In genomic region chr3:120843623-120844022, GRCm38 (mm10) we compare ENCODE assay signal across 15 mouse cellular contexts.
"Had no signal": no experiment of that assay in that cellular context is flagged by ENCODE, and none has a peak within 500 bp of the region (broad histone marks: within the 10 kb centered on the region; RNA-seq: fewer than 3 reads in every experiment).

No protein-coding gene starts in this region.

- H3K9me3 ChIP-seq: neural tube, embryonic 13.5 days; stomach, embryonic 15.5 days had no signal

- DNase-seq: retina, postnatal 1 day; right cerebral cortex, adult 18-20 months; right cerebral cortex, postnatal 14 days; right cerebral cortex, postnatal 25 days; right cerebral cortex, postnatal 4 days; spleen, adult 18-20 months; thymus, adult 18-20 months; thymus, adult 2 months; thymus, postnatal 14 days; thymus, postnatal 25 days; thymus, postnatal 36 days; thymus, postnatal 4 days had no signal

- H3K4me2 ChIP-seq: neural tube, embryonic 13.5 days; stomach, embryonic 15.5 days had no signal

- H3K27me3 ChIP-seq: neural tube, embryonic 13.5 days; stomach, embryonic 15.5 days had no signal

- H3K27ac ChIP-seq: neural tube, embryonic 13.5 days; stomach, embryonic 15.5 days; stomach, postnatal 0 days had no signal

- H3K9ac ChIP-seq: neural tube, embryonic 13.5 days; stomach, embryonic 15.5 days had no signal

- H3K4me1 ChIP-seq: neural tube, embryonic 13.5 days; stomach, embryonic 15.5 days had no signal

- H3K4me3 ChIP-seq: neural tube, embryonic 13.5 days; stomach, embryonic 15.5 days had no signal

- H3K36me3 ChIP-seq: neural tube, embryonic 13.5 days; stomach, embryonic 15.5 days had no signal
